In the genomic region with DNA sequence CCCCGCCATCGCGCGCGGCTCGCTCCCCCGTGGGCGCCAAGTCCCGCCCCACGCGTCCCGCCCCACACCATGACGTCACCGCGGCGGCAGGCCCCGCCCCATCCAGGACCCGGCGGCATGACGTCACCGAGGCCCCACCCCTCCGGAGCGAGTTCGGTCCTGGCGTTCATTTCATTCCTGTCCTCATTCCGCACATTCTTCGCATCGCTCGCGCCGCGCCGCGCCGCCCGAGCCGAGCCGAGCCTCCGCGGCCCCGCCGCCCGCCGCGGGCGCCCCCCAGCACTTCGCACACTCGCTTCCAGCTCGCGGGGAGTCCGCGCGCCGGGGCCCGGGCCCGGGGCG, we compare ENCODE assay signal across 8 mouse cellular contexts. TPM values are rescaled to one million over a fixed set of nuclear protein-coding genes. Genes with fewer than 3 reads are reported as not detected.
DNase-seq lines count a peak whose midpoint lies in the region; ATAC-seq and TF ChIP-seq lines count a peak whose summit lies in the region.

Tead1 (plus strand) TSS at position 148 of the 342 bp plus-strand sequence.

- ATAC-seq in cerebellum, adult (ENCODE audit: insufficient number of reproducible peaks, low FRiP score, low TSS enrichment) = peak; percentile 38
- ATAC-seq in forebrain, embryonic 16.5 days = peak; percentile 81
- ATAC-seq in liver, embryonic 16.5 days (ENCODE audit: low read depth) = peak; percentile 74

- peak within 1 kb of the TSS; percentile 86 for H3K4me3 ChIP-seq in ES-Bruce4 (ENCODE audit: low read depth, low read length)
- H3K4me3 ChIP-seq in forebrain, embryonic 16.5 days (replicated peaks; ENCODE audit: low read length) = peak within 1 kb of the TSS; percentile 91
- peak within 1 kb of the TSS; percentile 61 for H3K4me3 ChIP-seq in liver, embryonic 16.5 days (ENCODE audit: low read depth, low read length)
- H3K4me3 ChIP-seq in olfactory bulb, adult 2 months (ENCODE audit: insufficient read depth, low read depth, low read length) = peak within 1 kb of the TSS; percentile 71
- H3K4me3 ChIP-seq in thymus, adult 2 months (ENCODE audit: control insufficient read depth, insufficient read depth, low read length) = peak within 1 kb of the TSS; percentile 40

- H3K27me3 ChIP-seq in ES-Bruce4 (ENCODE audit: control insufficient read depth, insufficient read depth, low read length, poor library complexity, severe bottlenecking) = no peaks in the 10 kb centered on the region
- no peaks in the 10 kb centered on the region for H3K27me3 ChIP-seq in forebrain, embryonic 16.5 days (replicated peaks; ENCODE audit: control insufficient read depth, insufficient read depth, low read length)
- peaks cover 41% of the 10 kb centered on the region for H3K27me3 ChIP-seq in liver, embryonic 16.5 days (ENCODE audit: control insufficient read depth, insufficient read depth, low read depth, low read length)
- peaks cover 3% of the 10 kb centered on the region; the same call in 1 of the 2 replicates for H3K27me3 ChIP-seq in thymus, adult 2 months (ENCODE audit: control insufficient read depth, insufficient read depth, low read length)

- H3K9me3 ChIP-seq in ES-Bruce4 (replicated peaks; ENCODE audit: control insufficient read depth, insufficient read depth, low read length, poor library complexity, severe bottlenecking) = no peaks in the 10 kb centered on the region
- no peaks in the 10 kb centered on the region for H3K9me3 ChIP-seq in forebrain, embryonic 16.5 days (ENCODE audit: control insufficient read depth, low read length)
- H3K9me3 ChIP-seq in liver, embryonic 16.5 days (replicated peaks; ENCODE audit: control insufficient read depth, low read length) = no peaks in the 10 kb centered on the region

- TF ChIP-seq EP300 in ES-Bruce4 (IDR thresholded peaks at IDR 0.05; ENCODE audit: insufficient read depth, low read depth, low read length) = peak; percentile 69; the same call in 1 of the 2 replicates

- peak; percentile 97 to 99 for DNase-seq in heart, postnatal 10 days
- DNase-seq in kidney, postnatal 4 days = peak; percentile 98 to 99
- peak; percentile 36 for DNase-seq in thymus, adult 2 months

- H3K36me3 ChIP-seq in ES-Bruce4 (ENCODE audit: control insufficient read depth, insufficient read depth, low read length, poor library complexity, severe bottlenecking) = peaks cover 3% of the 10 kb centered on the region; the same call in 1 of the 2 replicates
- H3K36me3 ChIP-seq in forebrain, embryonic 16.5 days (ENCODE audit: control insufficient read depth, insufficient read depth) = no peaks in the 10 kb centered on the region
- H3K36me3 ChIP-seq in liver, embryonic 16.5 days (ENCODE audit: control insufficient read depth, insufficient read depth) = no peaks in the 10 kb centered on the region
- no peaks in the 10 kb centered on the region for H3K36me3 ChIP-seq in thymus, adult 2 months (ENCODE audit: control insufficient read depth, insufficient read depth, low read length)

- WGBS in forebrain, embryonic 16.5 days = 2% methylated on average over 33 of the region's 57 CpGs
- WGBS in liver, embryonic 16.5 days (ENCODE audit: insufficient replicate concordance) = under 1% methylated on average over 35 of the region's 57 CpGs
- under 1% methylated on average over 57 of the region's 57 CpGs for WGBS in olfactory bulb, adult 2 months
- WGBS in thymus, adult 2 months = 10% methylated on average over 56 of the region's 57 CpGs

- peak within 1 kb of the TSS; percentile 94 for H3K9ac ChIP-seq in ES-Bruce4 (ENCODE audit: low read depth, poor library complexity, severe bottlenecking)
- peak within 1 kb of the TSS; percentile 84 for H3K9ac ChIP-seq in forebrain, embryonic 16.5 days (replicated peaks; ENCODE audit: low read depth, low read length)
- H3K9ac ChIP-seq in liver, embryonic 16.5 days (ENCODE audit: low read depth, low read length) = peak within 1 kb of the TSS; percentile 56

- no peak for TF ChIP-seq CTCF in ES-Bruce4 (IDR thresholded peaks at IDR 0.05; ENCODE audit: low read depth, low read length)
- TF ChIP-seq CTCF in olfactory bulb, adult 2 months (IDR thresholded peaks at IDR 0.05; ENCODE audit: insufficient read depth, low read depth, low read length) = no peak
- TF ChIP-seq CTCF in thymus, adult 2 months (IDR thresholded peaks at IDR 0.05; ENCODE audit: borderline replicate concordance, control insufficient read depth, extremely low read depth, insufficient read depth, low read length, poor library complexity) = no peak

- peak within 1 kb of the TSS; percentile 35 for H3K27ac ChIP-seq in ES-Bruce4 (ENCODE audit: insufficient read depth, low read length)
- H3K27ac ChIP-seq in forebrain, embryonic 16.5 days (ENCODE audit: low read length) = peak within 1 kb of the TSS; percentile 92
- H3K27ac ChIP-seq in liver, embryonic 16.5 days (ENCODE audit: low read length) = peak within 1 kb of the TSS; percentile 70
- peak within 1 kb of the TSS; percentile 48 for H3K27ac ChIP-seq in olfactory bulb, adult 2 months (ENCODE audit: insufficient read depth, low read depth, low read length)
- no peak within 1 kb of the TSS for H3K27ac ChIP-seq in thymus, adult 2 months (ENCODE audit: control insufficient read depth, insufficient read depth, low read length)

- TF ChIP-seq POLR2A in ES-Bruce4 (IDR thresholded peaks at IDR 0.05; ENCODE audit: insufficient read depth, low read length) = peak; percentile 52
- peak; percentile 53 for TF ChIP-seq POLR2A in olfactory bulb, adult 2 months (IDR thresholded peaks at IDR 0.05; ENCODE audit: insufficient read depth, low read depth, low read length)
- no peak for TF ChIP-seq POLR2A in thymus, adult 2 months (IDR thresholded peaks at IDR 0.05; ENCODE audit: control insufficient read depth, extremely low read depth, insufficient read depth, low read length, poor library complexity)

- peaks cover 7% of the 10 kb centered on the region for H3K4me1 ChIP-seq in ES-Bruce4 (ENCODE audit: control insufficient read depth, insufficient read depth, low read length)
- H3K4me1 ChIP-seq in forebrain, embryonic 16.5 days (replicated peaks; ENCODE audit: control insufficient read depth, insufficient read depth, low read length) = peaks cover 20% of the 10 kb centered on the region
- no peaks in the 10 kb centered on the region for H3K4me1 ChIP-seq in liver, embryonic 16.5 days (ENCODE audit: control insufficient read depth, low read depth, low read length)
- H3K4me1 ChIP-seq in olfactory bulb, adult 2 months (ENCODE audit: control insufficient read depth, insufficient read depth, low read length) = peaks cover 6% of the 10 kb centered on the region
- H3K4me1 ChIP-seq in thymus, adult 2 months (replicated peaks; ENCODE audit: control insufficient read depth, insufficient read depth, low read length) = peaks cover 6% of the 10 kb centered on the region; the same call in 1 of the 2 replicates

- intact Hi-C loops in heart, postnatal 10 days (cut with DNase I) = loop anchor here (1.0 to 5.0 kb wide), 5 partner anchors 16 to 277 kb away; no protein-coding TSS in a partner anchor

- H3K4me2 ChIP-seq in forebrain, embryonic 16.5 days (ENCODE audit: low read length) = peak within 1 kb of the TSS; percentile 93
- peak within 1 kb of the TSS; percentile 60 for H3K4me2 ChIP-seq in liver, embryonic 16.5 days (ENCODE audit: low read depth, low read length)

RNA-seq across cellular contexts. Expression of gene Tead1, which starts in this region (rescaled TPM):
- polyA plus RNA-seq in ES-Bruce4 (2011; ENCODE audit: insufficient read depth, insufficient read length, low read depth, missing spikeins) = 210 and 214 TPM in 2 replicates
- 10.3 and 17.6 TPM in 2 replicates for polyA plus RNA-seq in forebrain, embryonic 16.5 days (2015; fragmentation: Nextera tagmentation; extraction: Ambion mirVana)
- total RNA-seq in heart, postnatal 10 days (2021) = 100 to 1,000 TPM; 134 to 147 TPM
- 1.5 and 1.7 TPM in 2 replicates for polyA plus RNA-seq in liver, embryonic 16.5 days (2015; fragmentation: Nextera tagmentation; extraction: Ambion mirVana)
- polyA plus RNA-seq in olfactory bulb, adult 2 months (2012; ENCODE audit: insufficient read depth, insufficient read length, low replicate concordance, missing spikeins) = not detected in 2 replicates
- polyA plus RNA-seq in thymus, adult 2 months (2012; rRNA removed) = 3.2 and 4.4 TPM in 2 replicates

Comparison
In these comparisons a context has a peak if more than half of its experiments do, and no peak if none do; other contexts are left out.
1. H3K4me3 ChIP-seq: peak in every context shown above with its lines; median percentile 91 in forebrain, embryonic 16.5 days; 86 in ES-Bruce4; 71 in olfactory bulb, adult 2 months; 61 in liver, embryonic 16.5 days; 40 in thymus, adult 2 months.
2. DNase-seq: peak in every context shown above with its lines; median percentile 98 in kidney, postnatal 4 days; 98 in heart, postnatal 10 days; 36 in thymus, adult 2 months.